ENCODE assay signal across 8 mouse cellular contexts in the genomic region with DNA sequence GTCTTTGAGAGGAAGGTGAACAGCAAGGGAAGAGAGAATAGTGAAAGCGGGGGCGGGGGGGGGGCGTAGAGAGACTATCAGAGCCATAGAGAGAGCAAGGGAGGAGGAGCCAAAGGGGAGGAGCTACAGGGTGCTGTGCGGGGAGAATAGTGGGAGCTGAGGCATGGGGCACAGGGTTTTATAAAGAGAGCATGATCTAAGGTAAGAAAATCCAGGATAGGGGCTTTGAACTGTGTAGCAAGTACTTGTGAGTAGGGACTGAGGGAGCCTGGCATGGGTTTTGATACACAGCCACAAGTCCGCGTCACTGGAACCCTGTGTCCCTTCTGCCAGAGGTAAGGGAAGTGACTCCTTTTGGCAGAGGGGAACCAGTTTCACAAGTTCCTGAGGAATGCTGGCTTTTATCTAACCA. TPM values are rescaled to one million over a fixed set of nuclear protein-coding genes. Genes with fewer than 3 reads are reported as not detected.
DNase-seq lines count a peak whose midpoint lies in the region; TF ChIP-seq lines count a peak whose summit lies in the region.

No protein-coding gene starts in this region.

- H3K27ac ChIP-seq in spleen, adult 2 months (ENCODE audit: insufficient read depth, low read length), result no peak overlapping the region

- WGBS in spleen, adult 2 months, result 23% methylated on average over 5 of the region's 6 CpGs

- TF ChIP-seq POLR2A in spleen, adult 2 months (IDR thresholded peaks at IDR 0.05; ENCODE audit: low read depth, low read length), result no peak

- H3K27me3 ChIP-seq in spleen, adult 2 months (ENCODE audit: control insufficient read depth, insufficient read depth, low read length), result no peaks in the 10 kb centered on the region
- H3K27me3 ChIP-seq in megakaryocyte, embryonic 14.5 days (replicated peaks), result no peaks in the 10 kb centered on the region

- no peak for TF ChIP-seq CTCF in spleen, adult 2 months (IDR thresholded peaks at IDR 0.05; ENCODE audit: extremely low read depth, insufficient read depth, insufficient read length, insufficient replicate concordance)

- intact Hi-C loops in heart, postnatal 14 days (cut with DNase I), result loop anchor here (5.0 to 10.0 kb wide), 2 partner anchors 70 to 1072 kb away; a partner anchor contains a TSS

- H3K4me1 ChIP-seq in spleen, adult 2 months (ENCODE audit: control insufficient read depth, insufficient read depth, insufficient read length), result peaks cover 5% of the 10 kb centered on the region; the same call in 1 of the 2 replicates
- peaks cover 97% of the 10 kb centered on the region for H3K4me1 ChIP-seq in megakaryocyte, embryonic 14.5 days

- peak; percentile 26 to 41 for DNase-seq in spleen, adult 2 months (ENCODE audit: low read depth in 1 of 2, low spot score in 2 of 2)
- no peak for DNase-seq in spleen, adult 12 weeks (ENCODE audit: low spot score)
- peak; percentile 48 for DNase-seq in embryo, embryonic 10.5 days (ENCODE audit: low spot score)
- peak; percentile 43 to 47 for DNase-seq in heart, postnatal 14 days
- DNase-seq in kidney, postnatal 4 days, result peak; percentile 23 to 47
- peak; percentile 28 to 51 for DNase-seq in thymus, postnatal 36 days
- DNase-seq in layer of hippocampus, adult 18-20 months (ENCODE audit: low spot score in 2 of 2), result no peak

- peak overlapping the region; percentile 9; the same call in 1 of the 2 replicates for H3K4me3 ChIP-seq in spleen, adult 2 months (ENCODE audit: extremely low read depth, insufficient read depth, insufficient read length)
- H3K4me3 ChIP-seq in megakaryocyte, embryonic 14.5 days (replicated peaks), result peak overlapping the region; percentile 90

- H3K9me3 ChIP-seq in megakaryocyte, embryonic 14.5 days, result no peaks in the 10 kb centered on the region

- no peaks in the 10 kb centered on the region for H3K36me3 ChIP-seq in spleen, adult 2 months (ENCODE audit: control insufficient read depth, insufficient read depth, low read length)
- peaks cover 24% of the 10 kb centered on the region for H3K36me3 ChIP-seq in megakaryocyte, embryonic 14.5 days (replicated peaks; ENCODE audit: low read length)

RNA-seq across cellular contexts. Expression of a gene that starts 54.9 kb away (rescaled TPM):
- 3.5 and 5.1 TPM in 2 replicates for polyA plus RNA-seq in spleen, adult 2 months (2012; rRNA removed)
- total RNA-seq in heart, postnatal 14 days (2021), result 10 to 100 TPM; 38.6 to 39.2 TPM
- 2.9 TPM in 1 of 2 replicates, not detected in the other for polyA plus RNA-seq in megakaryocyte, embryonic 14.5 days (2012; ENCODE audit: insufficient read depth, low replicate concordance)
- 10 to 100 TPM; 33.5 to 36.3 TPM for total RNA-seq in layer of hippocampus, adult 18-20 months (2021)

Comparison
In these comparisons a context has a peak if more than half of its experiments do, and no peak if none do; other contexts are left out.
1. DNase-seq: peak in spleen, adult 2 months (2 of 2), embryo, embryonic 10.5 days (single experiment), heart, postnatal 14 days (2 of 2), kidney, postnatal 4 days (2 of 2) and thymus, postnatal 36 days (2 of 2); none in spleen, adult 12 weeks (single experiment) and layer of hippocampus, adult 18-20 months (0 of 2).